Mouse (Mus musculus): ENCODE data around the gene Dcaf10. TPM values are rescaled to one million over a fixed set of nuclear protein-coding genes. Genes with fewer than 3 reads are reported as not detected.
"Not testable (repeated sequence)": the region's sequence is repeated elsewhere in the genome, so short reads cannot be mapped to it uniquely, and the experiment has no call there.

Dcaf10 gene
- total and polyA plus RNA-seq, 3 experiments = 13.8 to 28.8 (median 18.0) TPM

DNA sequence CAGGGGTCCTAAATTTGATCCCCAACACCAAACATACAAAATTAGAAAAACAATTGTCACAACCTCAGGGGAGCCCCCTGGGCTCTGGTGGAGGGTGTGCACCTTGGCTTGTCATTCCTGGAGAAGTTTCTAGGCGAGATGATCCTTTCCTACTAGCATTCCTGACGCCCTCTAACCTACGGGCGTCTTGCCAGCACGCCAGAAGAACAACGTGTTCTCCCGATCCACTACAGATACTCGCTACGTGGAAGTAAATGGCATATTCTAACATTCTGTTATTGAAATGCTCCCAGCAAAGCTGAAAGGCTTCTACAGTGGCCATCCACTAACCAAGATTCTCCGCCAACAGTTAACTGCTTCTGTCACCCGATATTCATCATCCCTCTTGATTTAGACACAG lies 50.7 kb downstream of the Dcaf10 start:
- ATAC-seq (ENCODE audit: extremely low read depth, insufficient number of reproducible peaks, low FRiP score, poor library complexity, severe bottlenecking) = no peak
- no peak for TF ChIP-seq TAL1 (conservative IDR thresholded peaks at IDR 0.05; ENCODE audit: low read depth, low read length)
- no peak for TF ChIP-seq CTCF (IDR thresholded peaks at IDR 0.05; ENCODE audit: low read depth, low read length)
- no peak for TF ChIP-seq GATA2 (IDR thresholded peaks at IDR 0.05; ENCODE audit: borderline replicate concordance, low read depth, low read length)
- TF ChIP-seq POLR2AphosphoS5 (IDR thresholded peaks at IDR 0.05; ENCODE audit: insufficient replicate concordance, low read depth, low read length) = no peak
- no peak for TF ChIP-seq GATA1 (IDR thresholded peaks at IDR 0.05; ENCODE audit: borderline replicate concordance, low read length)

DNA sequence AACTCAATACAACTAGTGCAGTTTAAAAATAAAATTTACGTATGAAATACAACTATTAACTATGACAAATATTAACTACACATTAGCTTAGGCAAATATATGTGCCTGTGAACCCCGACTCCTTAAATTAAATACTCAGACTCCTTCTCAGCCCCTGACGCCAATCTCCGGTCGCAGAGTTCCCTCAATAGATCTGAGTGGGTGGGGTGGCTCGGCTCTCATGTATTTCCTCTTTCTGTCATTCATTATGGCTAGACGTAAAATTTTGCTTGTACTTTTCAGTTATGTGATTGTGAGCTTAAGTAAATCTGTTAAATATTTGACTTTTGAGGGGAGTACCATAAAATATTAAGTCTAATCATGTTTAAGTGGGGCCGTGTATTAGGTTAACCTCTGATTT lies 51.1 kb downstream of the Dcaf10 start:
- ATAC-seq (ENCODE audit: extremely low read depth, insufficient number of reproducible peaks, low FRiP score, poor library complexity, severe bottlenecking) = no peak
- TF ChIP-seq CTCF (IDR thresholded peaks at IDR 0.05; ENCODE audit: low read depth, low read length) = no peak
- no peak for TF ChIP-seq GATA2 (IDR thresholded peaks at IDR 0.05; ENCODE audit: borderline replicate concordance, low read depth, low read length)
- TF ChIP-seq GATA1 (IDR thresholded peaks at IDR 0.05; ENCODE audit: borderline replicate concordance, low read length) = no peak
- no peak for TF ChIP-seq TAL1 (conservative IDR thresholded peaks at IDR 0.05; ENCODE audit: low read depth, low read length)
- TF ChIP-seq POLR2AphosphoS5 (IDR thresholded peaks at IDR 0.05; ENCODE audit: insufficient replicate concordance, low read depth, low read length) = no peak

More for the DNA sequence above, 50.7 kb downstream of the Dcaf10 start:
- peaks cover 42% of the 10 kb centered on the region for H3K4me1 ChIP-seq (ENCODE audit: insufficient read depth, low read depth, low read length)
- no peak for DNase-seq (ENCODE audit: low spot score)
- no peaks in the 10 kb centered on the region for H3K9me3 ChIP-seq (replicated peaks)
- H3K4me3 ChIP-seq (ENCODE audit: low read depth, low read length) = no peak overlapping the region
- H3K27me3 ChIP-seq (ENCODE audit: insufficient read depth, low read length) = 0 out of 2 replicates have a peak, but pooled peaks cover 2% of the 10 kb centered on the region
- H3K36me3 ChIP-seq (replicated peaks) = peaks cover 25% of the 10 kb centered on the region

DNA sequence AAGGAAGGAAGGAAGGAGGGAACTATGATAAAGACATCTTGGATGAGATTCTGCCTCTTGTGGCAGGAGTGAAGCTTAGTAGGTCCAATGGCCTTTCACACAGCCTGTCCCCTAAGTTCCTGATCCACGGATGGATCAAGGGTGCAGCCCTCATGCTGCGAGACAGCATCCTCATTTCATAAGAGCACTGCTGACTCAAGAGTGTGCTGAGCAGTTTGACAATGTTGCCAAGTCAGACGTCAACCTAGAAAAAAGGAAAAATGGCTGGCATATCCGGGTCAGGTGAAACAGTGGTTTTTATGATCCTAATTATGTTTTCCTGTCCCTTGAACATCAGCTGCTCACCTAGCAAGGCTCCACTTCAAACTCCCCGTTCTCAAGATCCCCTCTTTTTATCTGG lies 51.8 kb downstream of the Dcaf10 start:
- Histone ChIP-seq H3K9me3 (replicated peaks) (0 out of 2 replicates have a peak, but pooled peaks cover under 1% of the 10 kb centered on the region), H3K27me3 (ENCODE audit: insufficient read depth, low read length) (0 out of 2 replicates have a peak, but pooled peaks cover 2% of the 10 kb centered on the region), H3K4me1 (ENCODE audit: insufficient read depth, low read depth, low read length) (peaks cover 50% of the 10 kb centered on the region), H3K36me3 (replicated peaks) (peaks cover 36% of the 10 kb centered on the region), H3K4me3 (ENCODE audit: low read depth, low read length) (no peak overlapping the region)
- TF ChIP-seq CTCF (IDR thresholded peaks at IDR 0.05; ENCODE audit: low read depth, low read length) = no peak
- TF ChIP-seq GATA1 (IDR thresholded peaks at IDR 0.05; ENCODE audit: borderline replicate concordance, low read length) = no peak
- TF ChIP-seq POLR2AphosphoS5 (IDR thresholded peaks at IDR 0.05; ENCODE audit: insufficient replicate concordance, low read depth, low read length) = no peak
- no peak for TF ChIP-seq GATA2 (IDR thresholded peaks at IDR 0.05; ENCODE audit: borderline replicate concordance, low read depth, low read length)
- no peak for TF ChIP-seq TAL1 (conservative IDR thresholded peaks at IDR 0.05; ENCODE audit: low read depth, low read length)
- no peak for DNase-seq (ENCODE audit: low spot score)
- ATAC-seq (ENCODE audit: extremely low read depth, insufficient number of reproducible peaks, low FRiP score, poor library complexity, severe bottlenecking) = no peak

More for the DNA sequence above, 51.1 kb downstream of the Dcaf10 start:
- Histone ChIP-seq H3K9me3 (replicated peaks) (no peaks in the 10 kb centered on the region), H3K36me3 (replicated peaks) (peaks cover 29% of the 10 kb centered on the region), H3K27me3 (ENCODE audit: insufficient read depth, low read length) (0 out of 2 replicates have a peak, but pooled peaks cover 2% of the 10 kb centered on the region), H3K4me1 (ENCODE audit: insufficient read depth, low read depth, low read length) (peaks cover 47% of the 10 kb centered on the region), H3K4me3 (ENCODE audit: low read depth, low read length) (no peak overlapping the region)
- no peak for DNase-seq (ENCODE audit: low spot score)

DNA sequence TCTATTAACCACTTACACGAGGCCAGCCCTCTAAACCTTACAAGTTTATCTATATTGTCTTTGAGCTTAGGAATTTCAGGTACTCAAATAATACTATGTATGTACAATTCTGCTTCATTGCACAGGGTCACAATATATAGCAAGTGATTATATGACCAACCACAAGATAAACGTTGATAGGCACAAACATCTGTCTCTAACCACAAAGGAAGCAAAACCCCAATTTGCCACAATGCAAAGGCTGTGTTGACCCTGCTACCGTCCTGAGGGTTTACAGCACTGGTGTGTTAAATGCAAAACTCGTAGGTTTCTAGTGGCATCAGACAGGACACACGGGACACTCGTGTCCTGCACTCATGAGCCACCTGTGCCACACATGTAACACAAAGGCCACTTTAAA lies 54.3 kb downstream of the Dcaf10 start:
- peak; percentile 68 for ATAC-seq (ENCODE audit: extremely low read depth, insufficient number of reproducible peaks, low FRiP score, poor library complexity, severe bottlenecking)
- H3K27me3 ChIP-seq (ENCODE audit: insufficient read depth, low read length); DNase-seq (ENCODE audit: low spot score); H3K4me3 ChIP-seq (ENCODE audit: low read depth, low read length): not testable (repeated sequence)
- H3K36me3 ChIP-seq (replicated peaks) = peaks cover 60% of the 10 kb centered on the region
- peaks cover 12% of the 10 kb centered on the region for H3K9me3 ChIP-seq (replicated peaks)
- H3K4me1 ChIP-seq (ENCODE audit: insufficient read depth, low read depth, low read length) = peaks cover 61% of the 10 kb centered on the region

DNA sequence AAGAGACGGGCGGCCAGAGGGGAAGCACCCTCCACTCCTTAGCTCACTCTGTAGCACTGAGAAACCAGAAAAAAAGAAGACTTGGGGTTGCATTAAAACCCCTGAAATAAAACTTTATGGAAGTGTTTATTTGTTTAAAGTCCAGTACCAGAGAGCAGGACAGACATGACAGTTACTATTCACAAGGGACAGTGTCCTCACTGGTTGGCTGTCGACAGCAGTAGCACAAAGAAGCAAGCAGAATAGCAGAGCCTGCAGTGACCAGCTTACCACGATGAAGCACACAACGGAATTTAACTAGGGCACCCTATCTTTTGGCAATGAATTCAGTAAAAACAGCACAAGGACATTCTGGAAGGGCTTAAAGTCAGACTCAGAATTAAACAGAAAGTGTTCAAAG lies 56.4 kb downstream of the Dcaf10 start:
- Histone ChIP-seq H3K36me3 (replicated peaks) (peaks cover 79% of the 10 kb centered on the region), H3K9me3 (replicated peaks) (peaks cover 12% of the 10 kb centered on the region), H3K4me1 (ENCODE audit: insufficient read depth, low read depth, low read length) (peaks cover 67% of the 10 kb centered on the region)
- H3K27me3 ChIP-seq (ENCODE audit: insufficient read depth, low read length); H3K4me3 ChIP-seq (ENCODE audit: low read depth, low read length); ATAC-seq (ENCODE audit: extremely low read depth, insufficient number of reproducible peaks, low FRiP score, poor library complexity, severe bottlenecking); DNase-seq (ENCODE audit: low spot score): not testable (repeated sequence)

DNA sequence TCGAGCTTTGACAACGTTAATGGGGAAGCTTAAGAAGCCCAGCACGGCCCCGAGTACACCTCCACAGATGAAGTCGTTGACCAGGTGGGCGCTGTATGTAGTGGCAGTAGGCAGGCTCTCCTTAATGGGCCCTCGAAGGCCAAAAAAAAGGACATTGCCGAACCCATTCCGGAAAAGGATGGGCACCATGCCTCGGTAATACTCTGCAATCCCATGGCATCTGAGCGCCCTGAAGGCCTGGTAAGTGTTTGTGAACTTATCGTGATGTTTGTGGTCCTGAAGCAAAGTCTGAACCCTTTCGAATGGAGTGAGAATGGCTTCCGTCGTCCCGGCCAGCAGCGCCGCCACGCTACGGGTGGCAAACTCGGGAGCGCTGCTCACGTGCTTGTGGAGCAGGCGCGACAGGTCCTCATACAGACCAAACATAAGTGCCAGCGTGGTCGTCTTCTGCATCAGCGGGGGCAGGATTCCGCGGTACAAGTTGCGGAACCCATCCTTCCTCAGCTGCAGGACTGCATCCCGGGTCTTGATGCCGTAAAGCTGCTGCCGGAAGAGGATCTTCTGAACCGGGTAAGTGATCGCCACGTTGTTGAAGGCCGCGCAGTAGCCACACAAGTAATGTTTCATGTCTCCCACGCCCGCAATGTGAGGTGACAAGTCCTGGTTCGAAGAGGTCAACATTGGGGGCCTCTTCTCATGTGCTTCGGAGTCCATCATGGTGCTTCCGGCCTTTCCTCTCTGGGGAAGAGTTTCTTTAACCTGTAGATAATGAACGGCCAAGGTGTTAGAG lies 57.7 kb downstream of the Dcaf10 start:
- Histone ChIP-seq H3K4me1 (ENCODE audit: insufficient read depth, low read depth, low read length) (peaks cover 69% of the 10 kb centered on the region), H3K36me3 (replicated peaks) (peaks cover 83% of the 10 kb centered on the region), H3K27me3 (ENCODE audit: insufficient read depth, low read length) (no peaks in the 10 kb centered on the region), H3K4me3 (ENCODE audit: low read depth, low read length) (no peak overlapping the region), H3K9me3 (replicated peaks) (peaks cover 12% of the 10 kb centered on the region)
- ATAC-seq (ENCODE audit: extremely low read depth, insufficient number of reproducible peaks, low FRiP score, poor library complexity, severe bottlenecking) = no peak
- DNase-seq (ENCODE audit: low spot score) = no peak
- no peak for TF ChIP-seq CTCF (IDR thresholded peaks at IDR 0.05; ENCODE audit: low read depth, low read length)
- TF ChIP-seq GATA1 (IDR thresholded peaks at IDR 0.05; ENCODE audit: borderline replicate concordance, low read length) = no peak
- TF ChIP-seq GATA2 (IDR thresholded peaks at IDR 0.05; ENCODE audit: borderline replicate concordance, low read depth, low read length) = no peak
- no peak for TF ChIP-seq POLR2AphosphoS5 (IDR thresholded peaks at IDR 0.05; ENCODE audit: insufficient replicate concordance, low read depth, low read length)
- no peak for TF ChIP-seq TAL1 (conservative IDR thresholded peaks at IDR 0.05; ENCODE audit: low read depth, low read length)

Measured in G1E (cell line).